Mouse (Mus musculus) spleen, postnatal 14 days (tissue): ENCODE measurements around the gene Tcte1.

ENCODE experiments used
- DNase-seq, 2 experiments: peaks; one replicate each; pipeline ENCODE4 v3.0.0; 2021 to 2022; ENCODE audit warnings: low spot score in 2 of 2

The Tcte1 gene

GRCm38 (mm10) chr17:45515204-45515726 lies 8.0 kb upstream of the Tcte1 start:
- DNase-seq = no peak

GRCm38 (mm10) chr17:45515806-45516205 lies 7.4 kb upstream of the Tcte1 start:
- DNase-seq = no peak

DNA sequence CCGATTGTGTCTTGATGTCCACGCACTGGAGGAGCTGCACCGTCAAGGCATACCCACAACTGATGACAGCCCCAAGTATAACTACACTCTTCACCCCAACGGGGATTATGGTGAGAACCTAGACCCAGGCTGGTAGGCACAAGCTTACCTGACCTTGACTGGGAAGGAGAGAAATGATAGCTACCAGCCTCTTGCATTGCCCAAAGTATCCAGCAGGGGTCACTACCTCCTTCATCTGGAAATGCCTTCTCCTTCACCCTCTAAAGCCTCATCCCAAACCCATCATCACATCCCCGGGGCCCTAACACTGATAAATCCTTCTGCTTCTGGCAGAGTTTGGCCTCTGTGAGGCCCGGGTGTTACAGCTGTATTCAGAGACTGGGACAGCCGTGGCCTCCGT lies 6.7 kb upstream of the Tcte1 start:
- peak; percentile 36 to 64 for DNase-seq

DNA sequence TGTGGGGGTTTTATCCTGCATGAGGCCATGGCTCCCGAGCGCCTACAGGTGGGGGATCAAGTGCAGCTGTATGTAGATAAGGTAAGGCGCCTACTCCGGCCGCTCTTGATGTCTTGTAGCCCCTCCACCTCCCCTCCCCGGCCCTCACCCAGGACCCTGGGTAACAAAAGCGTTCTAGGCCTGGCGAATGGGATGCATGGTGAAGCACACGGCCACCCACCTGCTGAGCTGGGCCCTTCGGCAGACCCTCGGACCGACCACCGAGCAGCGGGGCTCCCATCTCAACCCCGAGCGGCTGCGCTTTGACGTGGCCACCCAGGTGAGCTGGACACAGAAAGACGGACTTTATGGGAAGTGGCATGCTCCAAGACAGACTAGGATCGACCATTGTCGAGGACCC lies 6.1 kb upstream of the Tcte1 start:
- no peak for DNase-seq

DNA sequence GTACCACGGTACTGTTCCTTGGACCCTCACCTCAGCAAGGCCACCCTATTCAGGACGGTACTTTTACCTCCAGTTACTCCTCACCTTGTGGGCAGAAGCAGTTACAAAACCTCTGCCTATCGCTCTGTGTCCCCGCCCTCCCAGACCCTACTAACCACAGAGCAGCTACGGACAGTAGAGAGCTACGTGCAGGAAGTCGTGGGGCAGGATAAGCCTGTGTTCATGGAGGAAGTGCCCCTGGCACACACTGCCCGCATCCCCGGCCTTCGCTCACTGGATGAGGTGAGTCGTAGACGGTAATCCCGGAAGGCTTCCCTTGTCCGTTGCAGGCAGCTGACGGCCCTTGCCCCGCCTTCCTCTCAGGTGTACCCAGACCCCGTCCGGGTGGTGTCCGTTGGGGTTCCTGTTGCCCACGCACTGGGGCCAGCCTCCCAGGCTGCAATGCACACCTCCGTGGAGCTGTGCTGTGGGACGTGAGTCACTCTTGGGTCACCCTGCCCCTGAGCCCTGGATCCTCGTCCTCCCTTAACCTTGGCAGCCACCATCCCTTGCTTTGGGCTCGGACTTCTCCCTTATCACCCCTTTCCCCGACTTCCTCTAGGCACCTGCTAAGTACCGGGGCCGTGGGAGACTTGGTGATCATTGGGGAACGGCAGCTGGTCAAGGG lies 5.6 kb upstream of the Tcte1 start:
- DNase-seq = no peak

DNA sequence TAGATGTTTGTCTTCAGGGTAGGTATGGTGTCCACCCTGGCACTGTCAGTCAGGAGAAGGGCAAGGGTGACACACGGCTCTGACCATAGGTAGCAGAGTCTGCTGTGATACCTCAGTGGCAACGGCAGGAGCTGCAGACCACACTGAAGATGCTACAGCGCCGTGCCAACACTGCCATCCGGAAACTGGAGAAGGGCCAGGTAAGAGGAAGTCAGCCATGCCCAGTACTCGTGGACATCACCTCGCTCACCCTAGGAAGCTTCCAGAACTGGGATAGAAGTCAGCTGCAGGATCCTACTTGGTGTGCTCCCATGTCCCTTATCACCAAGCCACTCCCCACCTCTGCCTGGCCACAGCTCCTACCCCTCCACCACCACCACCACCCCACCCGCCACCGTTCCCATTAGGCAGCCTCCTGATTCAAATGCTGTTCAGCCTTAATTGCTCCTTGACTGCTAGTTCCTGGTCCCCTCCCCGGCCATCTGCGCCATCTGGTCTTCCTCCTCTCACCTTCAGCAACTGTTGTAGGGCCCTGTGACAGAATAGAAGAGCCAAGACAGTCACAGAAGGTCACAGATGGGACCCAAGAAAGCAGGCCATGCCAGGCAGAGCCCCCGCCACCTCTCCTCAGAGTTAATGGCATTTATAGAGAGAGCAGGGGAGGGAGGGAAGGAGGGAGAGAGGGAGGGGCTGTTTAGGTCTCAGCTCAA lies 4.3 kb upstream of the Tcte1 start:
- no peak for DNase-seq

DNA sequence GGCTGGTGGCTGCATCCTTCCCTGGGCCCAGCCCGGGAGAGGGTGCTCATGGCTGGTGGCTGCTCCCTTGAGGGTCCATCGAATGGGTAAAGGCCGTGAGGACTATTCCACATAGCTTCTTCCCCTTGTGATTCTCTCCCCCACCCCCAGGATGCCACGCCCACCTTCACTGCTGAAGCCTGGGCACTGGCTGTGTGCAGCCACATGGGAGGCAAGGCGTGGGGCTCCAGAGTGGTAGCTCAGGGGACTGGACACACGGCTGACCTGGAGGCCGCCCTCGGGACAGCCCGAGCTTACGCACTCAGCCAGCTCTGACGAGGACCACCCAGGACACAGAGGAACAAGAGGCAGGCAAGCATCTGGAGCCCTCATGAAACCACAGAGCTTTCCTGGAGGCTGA lies 3.1 kb upstream of the Tcte1 start:
- DNase-seq = no peak

- no peak for DNase-seq
Measured at GRCm38 (mm10) chr17:45524961-45525360, 1.7 kb downstream of the Tcte1 start.

DNA sequence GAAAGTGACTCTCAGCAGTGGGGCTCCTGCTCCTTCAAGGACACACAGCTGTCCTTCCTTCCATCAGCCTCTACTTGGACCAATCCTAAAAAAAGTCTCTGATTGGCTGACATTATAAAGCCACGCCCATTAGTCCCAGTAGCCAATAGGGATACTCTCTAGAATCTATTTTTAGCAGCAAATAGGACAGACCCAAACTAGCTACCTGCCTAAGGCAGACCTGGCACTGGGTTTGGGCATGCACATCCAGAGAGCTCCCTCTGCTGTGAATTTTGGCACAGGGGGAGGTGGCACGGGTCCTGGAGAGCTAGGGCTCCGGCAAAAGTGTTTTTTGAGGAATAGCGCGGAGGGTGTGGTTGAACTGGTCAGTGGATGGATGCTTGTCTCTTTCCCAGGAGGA lies 3.3 kb downstream of the Tcte1 start:
- no peak for DNase-seq

GRCm38 (mm10) chr17:45530346-45530782 lies 7.1 kb downstream of the Tcte1 start:
- no peak for DNase-seq

- DNase-seq = no peak
Measured at GRCm38 (mm10) chr17:45532896-45533295, 9.7 kb downstream of the Tcte1 start.

- DNase-seq = no peak
Measured at GRCm38 (mm10) chr17:45536264-45536663, 13.0 kb downstream of the Tcte1 start.

DNA sequence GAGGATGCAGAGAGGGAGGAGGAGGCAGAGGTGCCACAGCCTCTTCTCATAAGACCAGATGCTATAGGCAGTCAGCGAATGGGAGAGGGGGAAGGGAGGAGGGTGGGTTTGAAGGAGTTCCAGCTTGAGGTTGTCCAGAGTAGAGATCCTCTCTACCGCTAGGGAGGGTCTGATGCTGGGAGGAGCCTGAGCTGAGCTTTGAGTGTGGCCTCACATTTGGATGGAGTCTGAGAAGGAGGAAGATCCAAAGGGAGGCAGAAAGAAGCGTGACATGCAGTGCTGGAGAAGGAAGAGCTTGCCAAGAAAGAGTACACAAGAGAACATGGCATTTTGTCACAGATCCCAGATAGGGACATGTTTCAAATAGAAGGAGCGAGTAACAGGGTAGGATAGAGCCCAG lies 15.2 kb downstream of the Tcte1 start:
- DNase-seq = no peak

DNA sequence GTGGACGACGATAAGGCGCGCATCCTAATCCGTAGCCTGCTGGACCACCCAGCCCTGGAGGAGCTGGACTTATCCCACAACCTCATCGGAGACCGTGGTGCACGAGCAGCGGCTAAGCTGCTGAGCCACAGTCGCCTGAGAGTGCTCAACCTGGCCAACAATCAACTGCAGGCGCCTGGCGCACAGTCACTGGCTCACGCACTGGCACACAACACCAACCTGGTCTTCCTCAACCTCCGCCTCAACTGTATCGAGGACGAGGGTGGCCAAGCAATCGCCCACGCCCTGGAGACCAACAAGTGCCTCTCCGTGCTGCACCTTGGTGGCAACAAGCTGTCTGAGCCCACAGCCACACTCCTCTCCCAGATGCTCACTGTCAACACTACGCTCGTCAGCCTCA lies 16.4 kb downstream of the Tcte1 start:
- no peak for DNase-seq

DNA sequence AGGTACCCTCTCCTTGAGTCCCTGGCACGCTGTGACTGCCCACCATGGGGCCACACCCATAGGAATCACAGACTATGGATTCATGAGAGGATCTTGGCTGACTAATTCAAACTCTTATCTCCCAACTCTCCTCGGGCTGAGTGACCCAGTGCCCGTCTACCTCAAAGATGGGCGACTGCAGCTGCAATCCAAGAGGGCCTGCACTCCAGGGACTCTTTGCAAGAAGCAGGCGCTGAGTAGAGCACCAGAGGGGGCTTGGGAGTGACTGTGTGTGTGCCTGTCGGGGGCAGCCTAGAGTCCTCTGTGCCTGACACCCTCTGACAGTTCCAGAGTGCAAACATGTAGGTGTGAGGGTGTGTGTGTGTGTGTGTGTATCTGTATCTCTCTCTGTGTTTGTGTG lies 18.9 kb downstream of the Tcte1 start:
- no peak for DNase-seq

DNA sequence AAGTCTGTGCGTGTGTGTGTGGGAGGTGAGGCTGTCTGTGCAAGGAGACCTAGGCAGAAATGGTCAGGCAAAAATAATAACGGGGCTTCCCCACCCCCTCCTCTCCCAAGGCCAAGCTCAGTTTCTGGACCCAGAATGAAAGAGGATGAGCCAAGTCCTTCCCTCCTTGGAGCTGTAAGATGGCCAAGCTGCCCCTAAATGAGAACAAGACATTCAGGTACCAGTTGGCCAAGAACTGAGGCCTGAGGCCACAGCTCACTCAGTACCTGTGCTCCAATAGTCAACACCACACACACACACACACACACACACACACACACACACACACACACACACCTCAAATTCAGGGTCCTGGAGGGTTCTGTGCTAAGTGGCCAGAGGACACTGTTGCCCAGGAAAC lies 19.5 kb downstream of the Tcte1 start:
- no peak for DNase-seq

DNA sequence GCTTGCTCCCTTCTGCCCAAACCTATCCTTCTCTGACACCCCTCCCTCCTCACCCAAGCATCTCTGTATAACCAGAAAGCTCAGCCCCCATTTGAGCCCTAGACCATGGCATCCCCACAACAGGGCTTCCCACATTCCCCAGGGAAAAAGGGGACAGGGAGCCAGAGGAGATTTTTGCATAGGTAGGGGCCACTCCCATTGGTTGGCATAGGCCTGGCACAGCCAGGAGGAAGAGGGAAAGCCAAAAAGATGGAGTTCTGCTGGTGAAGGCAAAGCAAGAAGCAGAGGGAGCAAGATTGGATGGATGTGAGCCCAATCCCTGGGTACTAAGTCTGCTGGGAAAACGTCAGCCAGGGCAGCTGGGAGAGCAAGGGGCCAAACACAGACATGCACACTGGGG lies 19.9 kb downstream of the Tcte1 start:
- DNase-seq = no peak

DNA sequence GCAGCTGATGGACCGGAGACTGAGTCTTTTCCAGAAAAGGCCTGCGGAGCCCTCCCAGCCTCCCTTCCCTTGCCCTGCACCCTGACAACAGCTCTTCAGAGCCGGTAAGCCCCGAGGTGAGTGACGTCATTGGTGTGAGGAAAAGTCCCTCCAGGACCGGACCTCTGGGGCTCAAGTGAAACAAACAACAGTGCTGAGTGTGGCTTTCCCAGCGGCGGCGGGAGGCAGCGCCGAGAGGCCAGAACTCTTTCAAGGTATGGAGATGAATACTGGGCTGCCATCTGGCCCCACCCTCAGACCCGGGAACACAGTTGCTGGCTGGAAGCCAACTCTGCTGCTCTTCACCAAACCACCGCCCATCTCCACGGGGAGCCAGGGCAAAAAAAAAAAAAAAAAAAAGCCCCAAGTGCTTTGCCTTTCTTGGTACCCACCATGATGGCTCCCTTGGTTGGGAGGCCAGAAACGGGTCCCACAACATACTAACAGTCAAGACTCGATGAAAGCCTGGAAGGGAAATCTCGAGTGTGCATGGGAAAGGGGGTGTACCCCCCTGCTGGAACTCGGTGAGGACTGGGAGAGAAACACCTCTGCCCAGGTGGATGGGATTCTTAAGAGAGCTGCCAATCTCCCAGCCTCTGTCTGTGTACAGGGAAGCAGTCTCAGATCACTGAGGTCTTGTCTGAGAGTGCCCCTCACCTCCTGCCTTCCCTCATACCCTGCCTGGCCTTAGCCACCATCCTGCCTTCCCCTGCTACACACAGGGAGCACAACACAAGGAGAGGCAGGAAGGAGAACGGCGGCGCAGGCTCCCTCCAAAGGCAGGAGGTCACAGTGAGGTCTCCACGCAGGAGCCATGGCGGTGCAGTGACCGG lies 21.0 kb downstream of the Tcte1 start:
- no peak for DNase-seq

DNA sequence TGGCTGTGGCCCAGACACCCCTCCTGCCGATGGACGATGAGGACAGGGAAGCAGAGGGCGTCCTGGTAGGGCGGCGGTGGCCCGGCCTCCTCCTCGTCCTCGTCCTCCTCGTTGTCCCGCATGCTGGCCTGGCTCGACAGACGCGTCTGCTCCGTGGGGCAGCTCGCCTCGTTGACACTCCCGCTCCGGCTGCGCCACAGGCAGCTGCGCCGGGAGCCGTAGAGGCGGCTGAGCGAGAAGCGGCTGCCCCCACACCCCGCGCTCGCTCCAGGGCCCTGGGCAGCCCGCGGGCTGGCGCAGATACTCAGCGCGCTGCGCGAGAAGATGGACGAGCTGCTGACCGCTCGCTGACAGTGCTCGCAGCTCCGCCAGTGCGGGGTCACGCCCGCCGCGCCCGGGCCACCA lies 21.6 kb downstream of the Tcte1 start:
- DNase-seq = no peak

GRCm38 (mm10) chr17:45545278-45545961 lies 22.2 kb downstream of the Tcte1 start:
- DNase-seq = no peak

- DNase-seq = no peak
Measured at GRCm38 (mm10) chr17:45546941-45547340, 23.7 kb downstream of the Tcte1 start.
